Mouse (Mus musculus) macrophage (primary cell): ENCODE results near the gene Cep63. TPM values are rescaled to one million over a fixed set of nuclear protein-coding genes. Genes with fewer than 3 reads are reported as not detected.

ENCODE experiments used
- polyA plus RNA-seq: library from polyadenylated mRNA; stranded (reverse); fragments of 250-400 nt; gene quantifications from 3 replicates; pipeline ENCODE4 v1.2.4, GENCODE M21; 2018; ENCODE audit warnings: inconsistent platforms

Gene Cep63
- polyA plus RNA-seq, 1 experiment from 2014 or later = 13.6 TPM

Other genes with a start within 250 kb of the Cep63 start
- not detected in 3 replicates for gene Ky, start 120.8 kb downstream of the Cep63 start, polyA plus RNA-seq
- gene Anapc13, start 238 bp downstream of the Cep63 start, polyA plus RNA-seq = 67.7 to 97.9 TPM (median 82.2 TPM) in 3 replicates
- gene Amotl2, start 90.1 kb upstream of the Cep63 start, polyA plus RNA-seq = 0.19 to 0.35 TPM (median 0.22 TPM) in 3 replicates
- gene Ryk, start 208.4 kb upstream of the Cep63 start, polyA plus RNA-seq = 0.89 to 2.4 TPM in 2 of 3 replicates, not detected in the other